Mouse (Mus musculus) megakaryocyte-erythroid progenitor cell, adult 5 weeks (primary cell): ENCODE data around the gene Srpk3. TPM values are rescaled to one million over a fixed set of nuclear protein-coding genes. Genes with fewer than 3 reads are reported as not detected.

Experiments used
- polyA plus RNA-seq: library from polyadenylated mRNA; stranded (reverse); fragments of >175 nt; gene quantifications from 2 replicates; pipeline ENCODE4 v1.2.3, GENCODE M21; 2012

Srpk3 gene
- polyA plus RNA-seq: 0.09 and 0.21 TPM in 2 replicates

DNA sequence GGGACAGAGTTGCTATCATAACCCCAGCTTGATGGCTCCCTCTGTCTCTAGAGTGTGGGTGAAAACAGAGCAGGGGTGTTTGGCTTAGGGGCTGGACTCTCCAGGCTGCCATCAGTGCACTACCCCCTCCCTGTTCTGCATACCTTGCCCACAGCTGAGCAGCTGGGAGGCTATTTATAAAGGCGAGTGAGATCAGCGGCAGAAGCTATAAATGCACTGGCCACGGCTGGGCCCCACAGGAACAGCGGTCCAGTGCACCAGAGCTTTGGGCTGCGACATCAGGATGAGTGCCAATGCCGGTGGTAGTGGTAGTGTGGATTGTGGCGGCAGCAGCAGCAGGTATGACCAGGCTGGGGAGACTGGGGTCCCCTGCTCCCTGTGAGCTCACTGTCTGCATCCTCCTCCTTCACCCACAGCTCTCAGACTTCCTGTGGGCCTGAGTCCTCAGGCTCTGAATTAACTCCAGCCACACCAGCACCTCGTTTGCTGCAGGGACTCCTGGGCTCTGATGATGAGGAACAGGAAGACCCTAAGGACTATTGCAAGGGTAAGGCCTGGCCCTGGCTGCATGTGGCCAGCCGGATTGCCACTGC, at the start of gene Srpk3:
Gene Srpk3 (plus strand): TSS at position 238 of the 593 bp plus-strand sequence.

DNA sequence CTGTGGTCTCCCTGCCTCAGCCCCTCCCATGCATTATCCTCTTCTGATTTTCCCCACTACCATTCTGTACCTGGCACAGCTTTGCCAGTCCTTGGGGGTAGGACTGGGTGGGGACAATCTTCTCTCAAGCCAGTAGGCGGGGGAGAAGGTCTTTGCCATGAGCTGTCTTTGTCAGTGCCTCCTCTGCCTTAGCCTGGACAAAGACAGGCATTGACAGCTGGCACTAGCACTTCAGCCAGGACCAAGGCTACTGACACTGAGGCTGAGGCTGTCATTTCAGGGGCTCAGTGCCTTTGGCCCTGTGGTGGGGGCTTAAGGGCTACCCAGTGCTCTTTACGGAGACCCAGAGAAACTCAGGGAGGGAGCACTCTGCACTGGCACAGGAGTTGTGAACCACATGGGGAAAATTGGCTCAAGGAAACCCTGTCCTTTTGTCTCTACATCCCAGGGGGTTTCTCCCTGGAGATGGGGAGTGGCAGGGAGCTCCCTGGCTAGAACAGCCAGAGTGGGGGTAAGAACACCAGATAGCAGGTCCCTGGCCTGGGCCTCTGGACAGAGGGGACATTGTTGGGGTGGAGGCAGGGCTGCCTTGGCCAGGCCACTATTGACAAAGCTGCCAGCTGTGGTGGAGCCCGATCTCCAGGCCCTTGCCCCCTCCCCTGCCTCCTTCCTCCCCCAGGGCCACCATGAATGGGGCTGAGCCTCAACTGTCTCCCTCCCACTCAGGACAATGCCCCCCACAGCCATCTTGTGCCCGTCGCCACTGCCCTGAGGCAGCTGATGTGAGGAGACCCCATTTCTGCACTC, 17.7 kb upstream of the Srpk3 start, which contains the start of gene Plxnb3:
Gene Plxnb3 (plus strand): TSS at position 757 of the 807 bp plus-strand sequence.

DNA sequence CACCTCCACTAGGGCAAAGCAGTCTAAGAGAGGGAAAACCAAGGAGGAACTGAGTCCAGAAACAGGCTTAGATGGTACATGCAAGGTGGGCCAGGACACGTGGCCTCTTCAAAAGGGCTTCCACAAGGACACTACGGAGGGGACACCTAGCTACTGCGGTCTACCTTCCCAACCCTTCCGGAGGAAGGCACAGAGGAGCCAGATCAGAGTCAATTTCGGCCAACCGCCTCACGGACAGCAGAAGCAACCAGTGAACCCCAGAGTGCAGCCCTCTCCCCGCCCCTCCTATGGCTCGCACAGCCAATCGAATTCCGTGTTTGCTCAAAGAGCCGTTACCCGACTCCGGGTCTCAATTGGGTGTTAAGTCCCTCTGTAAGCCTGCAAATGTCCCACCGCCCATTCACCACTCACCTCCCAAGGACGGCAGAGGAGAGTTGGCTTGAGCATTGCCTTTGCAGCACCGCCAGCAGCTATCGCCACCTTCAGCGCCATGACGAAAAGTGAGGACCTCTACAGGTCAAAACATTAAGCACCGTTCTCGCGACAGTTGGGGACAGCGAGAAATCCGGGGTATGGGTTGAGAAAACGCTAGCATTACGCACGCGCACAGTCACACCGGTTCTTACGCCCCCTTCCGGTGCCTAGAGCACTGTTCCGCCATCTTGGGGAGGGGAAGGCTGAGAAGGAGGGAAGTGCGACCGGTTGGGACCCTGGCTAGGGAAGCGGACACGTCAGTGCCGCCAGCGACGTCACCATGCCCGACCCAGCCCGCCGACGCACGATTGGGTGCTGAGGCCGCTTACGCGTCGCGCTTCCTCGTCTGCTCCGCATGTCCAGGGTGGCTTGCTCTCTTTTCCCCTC, 12.4 kb downstream of the Srpk3 start, which contains the start of the genes Idh3g and Ssr4:
Gene Idh3g (minus strand): TSS at position 534 of the 861 bp plus-strand sequence.
Gene Ssr4 (plus strand): TSS at position 665 of the 861 bp plus-strand sequence.

DNA sequence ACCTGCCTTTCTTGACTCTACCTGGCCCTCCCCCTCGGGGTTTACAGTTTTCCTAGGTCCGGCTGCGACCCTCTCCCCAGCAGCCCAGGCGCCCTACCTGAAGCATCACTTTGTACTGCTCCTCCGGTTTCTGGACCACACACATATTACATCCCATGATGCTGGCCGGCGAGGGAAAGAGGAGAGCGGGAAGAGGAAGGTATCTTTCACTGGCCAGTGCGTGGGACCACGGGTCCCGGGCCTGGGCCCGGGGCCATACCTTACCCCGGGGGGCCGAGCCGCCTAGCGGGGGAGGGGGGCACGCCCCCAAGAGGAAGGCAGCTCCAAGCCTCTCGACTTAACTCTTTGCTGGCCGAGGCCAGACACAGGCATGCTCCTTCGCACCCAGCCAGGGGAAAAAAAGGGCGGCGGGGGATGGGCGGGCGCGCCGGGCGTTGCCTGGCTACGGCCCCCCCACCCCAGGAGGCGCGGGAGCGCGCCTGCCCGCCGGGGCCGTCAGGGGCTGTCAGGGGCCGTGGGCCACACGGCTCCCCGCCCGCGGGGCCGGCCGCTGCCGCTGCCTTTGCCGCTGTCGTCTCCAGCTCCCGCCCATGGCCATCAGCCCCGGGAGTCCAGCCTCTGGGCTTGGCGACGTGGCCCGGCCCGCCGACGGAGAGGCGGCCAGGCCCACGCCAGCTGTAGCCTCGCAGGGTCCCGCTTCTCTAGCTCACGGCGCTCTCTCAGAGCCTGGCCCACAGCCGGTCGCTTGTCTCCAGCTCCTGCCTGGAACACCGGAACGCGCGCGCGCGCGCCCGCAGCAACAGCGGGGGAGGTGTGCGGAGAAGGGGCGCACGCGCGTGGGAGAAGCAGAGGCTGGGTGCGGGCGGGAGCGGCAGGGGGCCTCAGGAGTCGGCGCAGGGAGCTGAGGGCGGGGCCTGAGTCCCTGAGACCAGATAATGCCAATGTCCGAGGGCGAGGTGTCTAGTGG, 50.3 kb downstream of the Srpk3 start, which contains the start of gene Pdzd4:
Gene Pdzd4 (minus strand): TSS at position 785 of the 967 bp plus-strand sequence.

Other genes with a start within 250 kb of the Srpk3 start
- 0.94 and 1.2 TPM in 2 replicates for gene Dusp9, start 135.0 kb upstream of the Srpk3 start, polyA plus RNA-seq
- gene Pnck, start 114.3 kb upstream of the Srpk3 start, polyA plus RNA-seq: 1.8 and 2.5 TPM in 2 replicates
- gene Slc6a8, start 101.3 kb upstream of the Srpk3 start, polyA plus RNA-seq: 1.2 and 1.5 TPM in 2 replicates
- 24.4 and 24.8 TPM in 2 replicates for gene Bcap31, start 58.2 kb upstream of the Srpk3 start, polyA plus RNA-seq
- gene Abcd1, start 57.8 kb upstream of the Srpk3 start, polyA plus RNA-seq: 52.2 and 64.9 TPM in 2 replicates
- 0.05 and 0.28 TPM in 2 replicates for gene Plxnb3, start 17.3 kb upstream of the Srpk3 start, polyA plus RNA-seq
- 32.7 and 38.6 TPM in 2 replicates for gene Idh3g, start 12.5 kb downstream of the Srpk3 start, polyA plus RNA-seq
- gene Ssr4, start 12.6 kb downstream of the Srpk3 start, polyA plus RNA-seq: 25.8 and 39.7 TPM in 2 replicates
- gene Pdzd4, start 50.6 kb downstream of the Srpk3 start, polyA plus RNA-seq: 0.97 and 1.5 TPM in 2 replicates
- not detected in 2 replicates for gene Avpr2, start 117.7 kb downstream of the Srpk3 start, polyA plus RNA-seq
- 1.2 and 1.6 TPM in 2 replicates for gene L1cam, start 121.7 kb downstream of the Srpk3 start, polyA plus RNA-seq
- gene Arhgap4, start 147.5 kb downstream of the Srpk3 start, polyA plus RNA-seq: 31.8 and 39.8 TPM in 2 replicates
- gene Naa10, start 147.5 kb downstream of the Srpk3 start, polyA plus RNA-seq: 178 and 186 TPM in 2 replicates
- 44.9 and 57.0 TPM in 2 replicates for gene Renbp, start 156.4 kb downstream of the Srpk3 start, polyA plus RNA-seq
- 129 and 154 TPM in 2 replicates for gene Hcfc1, start 192.0 kb downstream of the Srpk3 start, polyA plus RNA-seq
- gene Irak1, start 249.5 kb downstream of the Srpk3 start, polyA plus RNA-seq: 427 and 510 TPM in 2 replicates